Mouse (Mus musculus) right cerebral cortex, postnatal 14 days (tissue): ENCODE measurements around the gene Ndufa4l2.

Source experiments
- DNase-seq: peaks from one replicate; pipeline ENCODE4 v3.0.0; 2022

Gene Ndufa4l2

DNA sequence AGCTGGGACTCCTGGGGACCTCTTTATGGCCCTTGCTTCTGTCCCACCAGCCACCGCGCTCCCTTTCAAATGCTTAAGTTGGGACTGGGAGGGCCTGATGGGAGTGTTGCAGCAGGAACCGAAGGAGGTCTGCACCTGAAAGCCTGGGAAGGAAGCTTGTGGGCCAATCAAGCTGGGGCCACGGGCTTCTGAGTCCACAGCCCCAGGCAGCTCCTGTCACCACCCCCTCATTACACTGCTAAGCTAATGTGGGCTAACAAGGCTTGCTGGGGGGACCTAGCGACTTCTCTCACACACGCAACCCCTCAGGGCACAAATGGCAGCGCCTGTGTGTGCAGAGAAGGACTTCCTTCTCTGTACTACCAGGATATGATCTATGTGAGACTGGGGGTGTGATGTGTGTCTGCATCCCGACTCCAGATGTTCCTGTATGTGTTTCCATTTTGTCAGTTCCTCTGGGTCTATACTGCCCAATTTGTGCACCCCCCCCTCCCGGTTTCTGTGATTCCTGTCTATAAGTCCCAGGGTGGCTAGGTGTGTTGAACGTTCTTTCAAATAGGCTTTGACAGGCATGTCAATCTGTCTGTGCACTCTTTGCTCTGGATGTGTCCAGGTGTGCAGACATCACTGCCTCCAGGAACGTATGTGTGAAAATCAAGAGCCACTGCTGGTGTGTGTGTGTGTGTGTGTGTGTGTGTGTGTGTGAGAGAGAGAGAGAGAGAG is 3.7 kb upstream of the Ndufa4l2 start:
- DNase-seq: no peak

DNA sequence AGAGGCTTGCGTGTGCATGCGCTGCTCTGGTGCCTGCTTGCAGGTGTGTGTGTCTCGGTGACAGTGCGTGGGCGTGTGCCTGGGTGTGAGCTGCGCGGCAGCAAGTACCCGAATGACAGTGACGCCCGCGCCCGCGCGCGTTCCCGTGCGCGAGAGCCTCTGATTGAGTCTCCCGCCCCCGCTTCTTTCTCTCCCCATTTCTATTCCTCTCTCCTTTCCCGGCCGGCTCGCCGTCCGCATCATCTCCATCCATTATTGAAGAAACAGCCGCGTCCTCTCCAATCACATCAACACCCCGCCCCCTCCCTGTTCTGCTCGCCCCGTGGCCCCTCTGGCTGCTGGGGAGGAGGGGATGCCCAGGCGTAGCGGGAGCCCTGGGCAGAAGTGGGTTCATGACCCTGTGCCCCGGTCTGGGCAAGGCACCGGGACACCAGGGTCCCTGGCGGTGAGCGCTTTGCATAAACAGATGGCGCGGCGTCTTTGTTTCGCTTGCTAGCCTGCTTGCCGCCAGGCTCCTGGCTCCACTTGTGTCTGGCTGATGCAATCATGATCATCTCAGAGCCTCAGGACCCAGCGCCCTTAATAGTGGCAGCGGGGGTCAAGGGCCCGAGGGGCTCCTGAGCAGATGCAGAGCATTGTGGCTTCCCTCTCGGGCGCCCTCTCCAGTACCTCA is 3.0 kb upstream of the Ndufa4l2 start:
- peak; percentile 92 for DNase-seq

- no peak for DNase-seq
These were observed 2.5 kb upstream of the Ndufa4l2 start for GRCm38 (mm10) chr10:127512307-127512666.

DNA sequence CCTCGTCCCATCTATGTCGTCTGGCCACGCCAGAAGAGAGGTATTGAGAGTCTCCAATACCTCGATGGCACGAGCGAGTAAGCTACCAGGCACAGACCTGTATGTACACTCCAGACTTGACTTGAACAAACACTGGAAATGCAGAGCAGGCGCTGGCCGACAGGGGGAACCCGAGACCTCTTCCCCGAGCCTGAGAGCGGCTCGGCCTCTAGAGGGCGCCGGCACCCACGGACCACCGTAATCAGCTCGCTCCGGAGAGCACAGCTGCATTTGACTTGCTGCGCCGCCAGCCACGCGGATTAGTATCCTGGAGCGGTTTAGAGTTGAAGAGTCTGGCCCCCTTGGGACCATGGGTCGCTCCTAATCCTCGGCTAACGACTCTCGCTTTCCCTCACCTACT is 2.0 kb upstream of the Ndufa4l2 start:
- DNase-seq: peak; percentile 95

DNA sequence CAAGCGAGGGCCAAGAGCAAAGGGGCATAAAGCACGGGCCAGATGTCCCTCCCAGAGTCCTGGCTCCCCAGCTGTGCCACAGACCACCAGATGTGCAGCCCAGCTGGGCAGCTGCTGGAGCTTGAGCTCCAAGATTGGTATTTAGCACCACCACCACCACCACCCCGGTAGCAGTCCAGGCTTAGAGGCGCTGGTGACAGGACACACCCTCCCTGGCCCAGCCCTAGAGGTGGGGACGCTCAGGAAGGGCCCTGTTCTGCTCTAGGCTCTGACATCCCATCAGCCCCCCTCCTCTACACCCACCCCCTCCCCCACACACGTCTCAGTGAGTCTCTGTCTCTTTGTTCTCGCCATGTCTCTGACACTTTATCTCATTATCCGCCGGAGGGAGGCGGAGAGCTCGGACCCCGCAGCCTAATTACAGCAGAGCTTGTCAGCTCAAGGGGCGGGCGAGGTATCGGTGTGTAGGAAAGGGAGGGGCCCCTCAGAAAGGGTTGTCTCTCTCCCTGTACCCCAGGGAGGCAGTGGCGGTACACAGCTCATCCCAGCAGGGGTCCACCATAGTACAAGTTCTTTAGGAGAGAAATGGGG is 1.2 kb upstream of the Ndufa4l2 start:
- no peak for DNase-seq

- no peak for DNase-seq
These were observed 562 bp upstream of the Ndufa4l2 start for GRCm38 (mm10) chr10:127514111-127514698.

DNA sequence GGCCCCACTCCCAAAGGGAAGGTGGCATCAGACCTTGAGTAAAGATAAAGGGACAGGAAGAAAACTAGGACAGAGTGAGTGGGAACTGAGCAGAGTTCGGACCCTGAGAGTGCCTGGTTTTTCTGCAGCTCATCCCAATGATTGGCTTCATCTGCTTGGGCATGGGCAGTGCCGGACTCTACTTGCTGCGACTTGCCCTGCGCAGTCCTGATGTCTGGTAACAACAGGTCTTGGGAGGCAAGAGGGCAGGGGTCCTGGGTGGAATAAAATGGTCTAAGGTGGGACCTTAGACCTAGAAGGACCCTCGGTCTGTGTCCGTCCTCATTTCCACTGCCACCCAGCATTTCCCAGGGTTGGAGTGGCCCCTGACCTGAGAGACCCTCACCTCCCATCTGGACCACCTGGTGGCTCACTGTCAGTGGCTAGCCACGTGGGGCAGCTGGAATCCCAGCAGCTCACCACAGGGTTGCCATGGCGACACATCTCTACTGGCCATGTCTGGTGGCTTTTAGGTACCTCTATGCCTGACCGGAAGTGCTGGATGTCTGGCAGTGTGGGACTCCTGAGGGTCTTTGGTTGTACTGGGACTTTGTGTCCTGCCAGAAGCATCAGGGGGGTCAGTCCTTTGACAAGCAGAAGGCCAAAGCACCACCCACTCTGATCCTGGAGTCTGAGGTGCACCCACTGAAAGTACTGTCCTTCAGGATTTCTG is 660 bp downstream of the Ndufa4l2 start:
- DNase-seq: no peak

DNA sequence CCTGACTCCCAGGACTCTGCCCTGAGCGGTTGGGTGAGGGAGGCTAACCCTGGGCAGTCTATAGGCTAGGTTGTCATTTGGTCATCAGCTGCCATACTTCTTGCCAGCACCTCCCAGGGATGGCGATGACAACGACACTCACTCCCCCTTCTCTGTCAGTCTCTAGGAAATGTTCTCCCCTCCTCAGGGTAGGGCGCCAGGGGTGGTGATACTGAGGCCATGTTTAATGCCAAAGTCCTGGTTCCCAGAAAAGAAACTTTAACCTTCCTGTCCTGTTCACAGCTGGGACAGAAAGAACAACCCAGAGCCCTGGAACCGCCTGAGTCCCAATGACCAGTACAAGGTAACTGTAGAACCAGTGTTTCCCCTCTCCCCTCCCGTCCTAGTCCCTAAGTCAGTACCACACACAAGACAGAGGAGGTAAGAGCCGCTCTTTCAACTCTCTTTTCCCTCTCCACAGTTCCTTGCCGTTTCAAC is 1.3 kb downstream of the Ndufa4l2 start:
- DNase-seq: no peak

GRCm38 (mm10) chr10:127516576-127517260 is 2.0 kb downstream of the Ndufa4l2 start:
- no peak for DNase-seq

DNA sequence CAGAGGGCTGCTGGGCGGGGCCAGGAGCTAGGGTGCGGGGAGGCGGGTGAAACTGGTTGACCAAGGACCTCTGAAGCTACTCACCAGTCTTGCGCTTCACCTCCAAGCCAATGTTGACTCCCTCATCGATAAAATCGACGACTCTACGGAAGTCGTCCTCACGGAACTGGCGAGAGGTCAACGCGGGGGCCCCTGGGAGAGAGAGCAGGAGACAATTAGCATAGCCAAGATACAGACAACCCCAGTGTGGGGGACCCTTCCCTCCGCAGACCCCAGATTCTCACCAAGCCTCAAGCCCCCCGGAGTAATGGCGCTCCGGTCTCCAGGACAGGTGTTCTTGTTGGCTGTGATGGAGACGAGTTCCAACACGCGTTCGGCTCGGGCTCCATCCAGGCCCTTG is 3.2 kb downstream of the Ndufa4l2 start:
- no peak for DNase-seq

GRCm38 (mm10) chr10:127519041-127519701 is 4.4 kb downstream of the Ndufa4l2 start:
- no peak for DNase-seq

DNA sequence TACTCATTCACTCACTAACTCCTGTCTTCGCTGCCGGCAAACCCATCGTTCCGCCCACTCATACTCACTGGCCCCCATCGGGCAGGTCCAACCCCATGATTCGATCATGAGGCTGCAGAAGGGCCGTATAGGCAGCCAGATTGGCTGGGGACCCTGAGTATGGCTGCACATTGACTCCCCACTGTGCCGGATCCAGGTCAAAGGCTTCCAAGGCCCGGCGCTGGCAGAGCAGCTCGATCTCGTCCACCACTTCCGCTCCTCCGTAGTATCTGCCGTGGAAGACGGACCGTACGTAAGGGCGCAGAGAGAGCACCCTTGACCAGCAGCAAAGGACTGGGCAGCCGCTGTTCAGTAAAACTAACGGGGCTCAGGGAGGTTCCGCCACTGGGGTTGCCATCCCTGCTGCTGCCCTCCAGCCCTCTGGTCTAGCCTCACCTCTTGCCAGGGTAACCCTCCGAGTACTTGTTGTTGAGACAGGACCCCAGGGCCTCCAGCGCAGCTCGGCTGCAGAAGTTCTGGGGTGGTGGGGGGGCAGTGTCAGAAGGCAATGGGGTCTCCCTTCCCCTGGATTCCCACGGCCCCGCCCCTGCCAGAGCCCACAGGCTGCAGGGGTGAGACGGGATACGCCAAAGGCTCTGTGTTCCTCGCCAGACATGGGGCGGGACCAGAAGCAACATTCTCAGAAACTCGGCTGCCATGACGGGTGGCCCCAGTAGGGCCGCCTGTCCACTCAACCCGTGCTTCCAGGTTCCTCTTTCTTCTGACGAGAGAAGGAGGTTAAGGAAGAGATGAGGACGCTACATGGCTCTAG is 5.3 kb downstream of the Ndufa4l2 start:
- no peak for DNase-seq

DNA sequence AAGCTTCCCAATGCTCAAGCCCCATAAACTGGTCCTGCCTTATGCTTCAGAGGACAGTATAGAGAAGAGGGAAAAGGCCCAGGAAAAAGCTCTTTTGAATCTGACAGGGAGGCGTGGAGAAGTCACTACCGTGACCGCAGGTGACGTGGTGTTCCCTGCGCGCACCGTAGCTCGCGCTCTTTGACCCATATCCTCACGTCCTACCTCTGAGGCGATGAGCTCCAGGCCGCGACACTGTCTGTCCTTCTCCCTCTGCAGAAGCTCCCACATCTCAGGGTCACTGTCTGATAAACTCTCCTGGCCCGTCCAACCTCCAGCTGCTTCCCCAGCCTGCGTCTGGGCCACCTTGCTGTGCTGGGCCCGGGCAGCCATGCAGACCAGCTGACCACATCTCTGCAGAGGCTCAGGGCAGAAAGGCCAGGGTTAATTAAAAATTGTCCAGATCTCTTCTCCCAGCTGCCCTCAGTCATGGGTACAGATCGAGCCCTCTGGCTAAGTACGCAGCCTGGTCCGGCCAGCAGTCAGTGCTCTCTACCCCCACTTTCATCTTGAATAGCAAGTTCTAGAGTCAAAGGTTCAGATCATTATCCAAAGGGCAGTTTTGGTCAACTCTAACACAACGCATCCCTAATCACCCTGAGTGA is 6.1 kb downstream of the Ndufa4l2 start:
- DNase-seq: no peak

GRCm38 (mm10) chr10:127521611-127522080 is 6.9 kb downstream of the Ndufa4l2 start:
- no peak for DNase-seq

GRCm38 (mm10) chr10:127522088-127522581 is 7.4 kb downstream of the Ndufa4l2 start, which contains the start of gene Shmt2:
TSS of gene Shmt2 (minus strand) at chr10:127522444.
- DNase-seq: peak; percentile 89

- DNase-seq: no peak
These were observed 10.0 kb downstream of the Ndufa4l2 start for GRCm38 (mm10) chr10:127524646-127525255.

- no peak for DNase-seq
These were observed 11.3 kb downstream of the Ndufa4l2 start for GRCm38 (mm10) chr10:127526048-127526447.

- DNase-seq: no peak
These were observed 11.9 kb downstream of the Ndufa4l2 start for GRCm38 (mm10) chr10:127526681-127527080.

DNA sequence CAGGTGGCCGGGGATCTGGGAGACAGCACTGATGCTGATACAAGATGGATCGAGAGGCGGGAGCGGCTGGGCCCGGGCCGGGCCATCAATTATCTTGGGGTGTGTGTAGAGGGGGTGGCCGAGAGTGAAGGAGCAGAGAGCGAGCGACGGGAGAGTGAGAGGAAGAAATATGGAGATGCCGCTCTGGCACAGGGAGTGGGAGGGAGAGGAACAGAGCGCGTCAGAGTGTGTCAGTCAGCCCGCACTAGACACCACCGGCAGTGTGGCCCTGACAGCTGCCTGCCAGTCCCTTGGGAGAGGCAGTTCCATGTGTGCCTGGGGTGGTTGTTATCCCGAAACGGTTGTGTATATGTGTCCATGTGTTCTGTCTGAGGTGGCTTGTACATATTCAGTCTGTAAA is 12.7 kb downstream of the Ndufa4l2 start:
- no peak for DNase-seq

DNA sequence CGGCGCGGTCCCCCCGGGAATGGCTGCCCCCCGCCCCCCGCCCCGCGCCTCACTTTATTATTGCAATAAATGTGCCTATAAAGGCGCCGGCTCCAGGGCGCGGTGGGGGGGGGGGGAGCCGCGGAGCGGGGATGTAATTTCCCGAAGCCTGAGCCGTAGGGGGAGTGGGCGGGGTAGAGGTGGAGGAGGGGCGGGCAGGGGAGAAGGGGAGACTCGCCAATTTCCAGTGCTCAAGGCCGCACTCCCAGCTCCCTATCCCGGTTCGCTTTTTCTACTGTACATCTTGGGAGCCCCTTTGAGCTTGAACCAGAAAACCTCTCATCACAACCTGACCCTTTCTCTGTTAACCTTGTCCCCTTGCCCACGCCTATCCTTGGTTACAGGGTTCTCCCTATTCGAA is 16.2 kb downstream of the Ndufa4l2 start:
- DNase-seq: no peak
